Mouse (Mus musculus) forebrain, embryonic 13.5 days (tissue): ENCODE results near the gene Rac3. TPM values are rescaled to one million over a fixed set of nuclear protein-coding genes. Genes with fewer than 3 reads are reported as not detected.
"Not testable (repeated sequence)": the region's sequence is repeated elsewhere in the genome, so short reads cannot be mapped to it uniquely, and the experiment has no call there.

Source experiments
- ATAC-seq: fragments of 200-750 bp; cut with Nextera tagmentation; 2 replicates; pipeline ENCODE4 v1.8.0; 2017
- H3K27ac ChIP-seq: fragments of 300-500 bp; sonication (generic); 2 replicates; pipeline ENCODE4 v1.5.1; 2015; ENCODE audit warnings: inconsistent platforms, mild to moderate bottlenecking, moderate library complexity
- H3K27me3 ChIP-seq: fragments of 300-500 bp; sonication (generic); 2 replicates; pipeline ENCODE4 v1.6.1; 2015; ENCODE audit warnings: mild to moderate bottlenecking, inconsistent platforms
- H3K36me3 ChIP-seq: fragments of 300-500 bp; sonication (generic); 2 replicates; pipeline ENCODE4 v1.6.1; 2015; ENCODE audit warnings: mild to moderate bottlenecking, inconsistent platforms; ENCODE audit not compliant: poor library complexity, severe bottlenecking
- H3K4me1 ChIP-seq: fragments of 300-500 bp; sonication (generic); 2 replicates; pipeline ENCODE4 v1.6.1; 2015; ENCODE audit warnings: inconsistent platforms
- H3K4me2 ChIP-seq: fragments of 300-500 bp; sonication (generic); 2 replicates; pipeline ENCODE4 v1.6.1; 2015; ENCODE audit warnings: inconsistent platforms, mild to moderate bottlenecking, moderate library complexity
- H3K4me3 ChIP-seq: fragments of 300-500 bp; sonication (generic); 2 replicates; pipeline ENCODE4 v1.5.1; 2015; ENCODE audit warnings: mild to moderate bottlenecking, inconsistent platforms
- H3K9ac ChIP-seq: fragments of 300-500 bp; sonication (generic); 2 replicates; pipeline ENCODE4 v1.6.1; 2015; ENCODE audit warnings: mild to moderate bottlenecking, inconsistent platforms
- H3K9me3 ChIP-seq: fragments of 300-500 bp; sonication (generic); replicated peaks from 2 replicates; pipeline ENCODE4 v1.6.1; 2016; ENCODE audit warnings: inconsistent platforms
- WGBS: fragments of 180-500 bp; shearing (Covaris S2); methylation state at CpG from one replicate; pipeline ENCODE4 v1.1.7; 2015; 5-methylcytosine and 5-hydroxymethylcytosine counted together
- polyA plus RNA-seq: library from polyadenylated mRNA; unstranded; fragments of >200 nt; fragmentation: Nextera tagmentation; extraction: Ambion mirVana; gene quantifications from 2 replicates; pipeline ENCODE4 v1.2.1, GENCODE M21; 2015

Rac3 gene
- 83.0 and 105 TPM in 2 replicates for polyA plus RNA-seq

- Histone ChIP-seq H3K27ac (peak within 1 kb of the TSS; percentile 10; the same call in 1 of the 2 replicates), H3K4me1 (peaks cover 21% of the 10 kb centered on the region), H3K4me3 (peak within 1 kb of the TSS; percentile 63), H3K36me3 (peaks cover 34% of the 10 kb centered on the region), H3K9ac (peak within 1 kb of the TSS; percentile 88), H3K9me3 (no peaks in the 10 kb centered on the region), H3K4me2 (peak within 1 kb of the TSS; percentile 99), H3K27me3 (peaks cover 11% of the 10 kb centered on the region)
- ATAC-seq: peak; percentile 86
- WGBS: under 1% methylated on average over 70 of the region's 90 CpGs
Observed at GRCm38 (mm10) chr11:120721124-120722066, at the start of gene Rac3. Gene Rac3, plus strand, starts transcription at chr11:120721470.

- peaks cover 16% of the 10 kb centered on the region for H3K36me3 ChIP-seq
- 2% methylated on average over 67 of the region's 83 CpGs for WGBS
- no peaks in the 10 kb centered on the region for H3K27me3 ChIP-seq
- no peaks in the 10 kb centered on the region for H3K9me3 ChIP-seq
- peak within 1 kb of the TSS; percentile 80 for H3K9ac ChIP-seq
- ATAC-seq: peak; percentile 97
- peak within 1 kb of the TSS; percentile 95 for H3K4me2 ChIP-seq
- H3K4me1 ChIP-seq: peaks cover 18% of the 10 kb centered on the region
- peak within 1 kb of the TSS; percentile 75 for H3K4me3 ChIP-seq
- peak within 1 kb of the TSS; percentile 78 for H3K27ac ChIP-seq
Observed at GRCm38 (mm10) chr11:120672687-120673593, 48.3 kb upstream of the Rac3 start, which contains the start of gene Aspscr1. Gene Aspscr1, plus strand, starts transcription at chr11:120672973.

GRCm38 (mm10) chr11:120673594-120674122 is 47.6 kb upstream of the Rac3 start:
- Histone ChIP-seq H3K27ac (peak overlapping the region; percentile 59), H3K9ac (peak overlapping the region; percentile 80), H3K9me3 (no peaks in the 10 kb centered on the region), H3K4me1 (peaks cover 18% of the 10 kb centered on the region), H3K27me3 (no peaks in the 10 kb centered on the region), H3K36me3 (peaks cover 23% of the 10 kb centered on the region), H3K4me2 (peak overlapping the region; percentile 95), H3K4me3 (peak overlapping the region; percentile 75)
- 40% methylated on average over 12 of the region's 12 CpGs for WGBS
- ATAC-seq: peak; percentile 39

- H3K4me2 ChIP-seq, ATAC-seq, H3K27ac ChIP-seq, H3K9me3 ChIP-seq, H3K9ac ChIP-seq, H3K4me3 ChIP-seq, H3K27me3 ChIP-seq: not testable (repeated sequence)
- peaks cover 45% of the 10 kb centered on the region for H3K36me3 ChIP-seq
- peaks cover 18% of the 10 kb centered on the region for H3K4me1 ChIP-seq
- WGBS: 80% methylated on average over 4 of the region's 5 CpGs
Observed at GRCm38 (mm10) chr11:120675875-120676274, 45.4 kb upstream of the Rac3 start.

- Histone ChIP-seq H3K4me3 (no peak overlapping the region), H3K4me2 (no peak overlapping the region), H3K9ac (0 out of 2 replicates have a peak overlapping the region, but pooled peaks have one; percentile 2), H3K27ac (no peak overlapping the region), H3K9me3 (no peaks in the 10 kb centered on the region), H3K27me3 (no peaks in the 10 kb centered on the region), H3K36me3 (peaks cover 52% of the 10 kb centered on the region), H3K4me1 (peaks cover 18% of the 10 kb centered on the region)
- no peak for ATAC-seq
- 97% methylated on average over 4 of the region's 4 CpGs for WGBS
Observed at GRCm38 (mm10) chr11:120676951-120677350, 44.3 kb upstream of the Rac3 start.

GRCm38 (mm10) chr11:120679909-120680308 is 41.4 kb upstream of the Rac3 start:
- no peak for ATAC-seq
- no peaks in the 10 kb centered on the region for H3K4me1 ChIP-seq
- no peak overlapping the region for H3K27ac ChIP-seq
- 79% methylated on average over 3 of the region's 3 CpGs for WGBS
- H3K9me3 ChIP-seq: no peaks in the 10 kb centered on the region
- H3K9ac ChIP-seq: no peak overlapping the region
- H3K27me3 ChIP-seq: no peaks in the 10 kb centered on the region
- H3K4me3 ChIP-seq: no peak overlapping the region
- peaks cover 61% of the 10 kb centered on the region for H3K36me3 ChIP-seq
- no peak overlapping the region for H3K4me2 ChIP-seq

- Histone ChIP-seq H3K4me1 (no peaks in the 10 kb centered on the region), H3K4me2 (no peak overlapping the region), H3K9ac (no peak overlapping the region), H3K27me3 (no peaks in the 10 kb centered on the region), H3K27ac (no peak overlapping the region), H3K4me3 (no peak overlapping the region), H3K36me3 (peaks cover 68% of the 10 kb centered on the region), H3K9me3 (no peaks in the 10 kb centered on the region)
- 97% methylated on average over 5 of the region's 5 CpGs for WGBS
- no peak for ATAC-seq
Observed at GRCm38 (mm10) chr11:120682683-120683082, 38.6 kb upstream of the Rac3 start.

- Histone ChIP-seq H3K36me3 (peaks cover 68% of the 10 kb centered on the region), H3K4me2 (no peak overlapping the region), H3K27ac (no peak overlapping the region), H3K4me3 (no peak overlapping the region), H3K9ac (no peak overlapping the region), H3K4me1 (no peaks in the 10 kb centered on the region), H3K9me3 (no peaks in the 10 kb centered on the region), H3K27me3 (no peaks in the 10 kb centered on the region)
- no peak for ATAC-seq
- 89% methylated on average over 3 of the region's 3 CpGs for WGBS
Observed at GRCm38 (mm10) chr11:120683536-120683935, 37.7 kb upstream of the Rac3 start.

- Histone ChIP-seq H3K4me1 (no peaks in the 10 kb centered on the region), H3K27ac (no peak overlapping the region), H3K4me2 (no peak overlapping the region), H3K4me3 (no peak overlapping the region), H3K27me3 (no peaks in the 10 kb centered on the region), H3K9ac (no peak overlapping the region), H3K9me3 (no peaks in the 10 kb centered on the region), H3K36me3 (peaks cover 68% of the 10 kb centered on the region)
- ATAC-seq: no peak
- 96% methylated on average over 2 of the region's 2 CpGs for WGBS
Observed at GRCm38 (mm10) chr11:120684086-120684485, 37.2 kb upstream of the Rac3 start.

GRCm38 (mm10) chr11:120684660-120685059 is 36.6 kb upstream of the Rac3 start:
- H3K36me3 ChIP-seq: peaks cover 68% of the 10 kb centered on the region
- no peak for ATAC-seq
- H3K4me1 ChIP-seq: no peaks in the 10 kb centered on the region
- no peak overlapping the region for H3K4me3 ChIP-seq
- no peak overlapping the region for H3K27ac ChIP-seq
- H3K9ac ChIP-seq: no peak overlapping the region
- 90% methylated on average over 2 of the region's 2 CpGs for WGBS
- no peaks in the 10 kb centered on the region for H3K9me3 ChIP-seq
- H3K4me2 ChIP-seq: no peak overlapping the region
- H3K27me3 ChIP-seq: no peaks in the 10 kb centered on the region

- peaks cover 59% of the 10 kb centered on the region for H3K36me3 ChIP-seq
- ATAC-seq: no peak
- no peak overlapping the region for H3K4me3 ChIP-seq
- H3K9ac ChIP-seq: no peak overlapping the region
- H3K4me2 ChIP-seq: no peak overlapping the region
- WGBS: 86% methylated on average over 20 of the region's 20 CpGs
- no peaks in the 10 kb centered on the region for H3K9me3 ChIP-seq
- no peak overlapping the region for H3K27ac ChIP-seq
- H3K27me3 ChIP-seq: no peaks in the 10 kb centered on the region
- no peaks in the 10 kb centered on the region for H3K4me1 ChIP-seq
Observed at GRCm38 (mm10) chr11:120686650-120687272, 34.5 kb upstream of the Rac3 start.
